Mouse (Mus musculus): ENCODE data around the gene 1810065E05Rik. TPM values are rescaled to one million over a fixed set of nuclear protein-coding genes. Genes with fewer than 3 reads are reported as not detected.

The 1810065E05Rik gene
- polyA plus RNA-seq, 1 experiment from 2014 or later: not detected

- Histone ChIP-seq H3K4me2 (replicated peaks) (no peak overlapping the region), H3K27ac (replicated peaks) (no peak overlapping the region), H3K9me3 (no peaks in the 10 kb centered on the region), H3K36me3 (no peaks in the 10 kb centered on the region), H3K27me3 (no peaks in the 10 kb centered on the region), H3K4me1 (no peaks in the 10 kb centered on the region), H3K9ac (replicated peaks) (no peak overlapping the region), H3K4me3 (no peak overlapping the region)
- no peak for ATAC-seq (replicated peaks)
- WGBS: 72% methylated on average over 4 of the region's 4 CpGs
Measured at GRCm38 (mm10) chr11:58453592-58453991, 32.7 kb downstream of the 1810065E05Rik start.

GRCm38 (mm10) chr11:58462170-58462569, 41.3 kb downstream of the 1810065E05Rik start, which contains the start of gene Olfr30:
Olfr30 (minus strand) TSS chr11:58462270.
- Histone ChIP-seq H3K4me1 (no peaks in the 10 kb centered on the region), H3K4me2 (replicated peaks) (no peak within 1 kb of the TSS), H3K27me3 (no peaks in the 10 kb centered on the region), H3K4me3 (no peak within 1 kb of the TSS), H3K9me3 (no peaks in the 10 kb centered on the region), H3K27ac (replicated peaks) (no peak within 1 kb of the TSS), H3K36me3 (no peaks in the 10 kb centered on the region), H3K9ac (replicated peaks) (no peak within 1 kb of the TSS)
- ATAC-seq (replicated peaks): no peak

Other genes with a start within 250 kb of the 1810065E05Rik start
- gene Mrpl22, start 249.4 kb upstream of the 1810065E05Rik start, polyA plus RNA-seq (2015; fragmentation: Nextera tagmentation; extraction: Ambion mirVana): 106 and 107 TPM in 2 replicates
- 1.3 and 1.5 TPM in 2 replicates for gene Igtp, start 221.6 kb upstream of the 1810065E05Rik start, polyA plus RNA-seq (2015; fragmentation: Nextera tagmentation; extraction: Ambion mirVana)
- gene Irgm2, start 221.5 kb upstream of the 1810065E05Rik start, polyA plus RNA-seq (2015; fragmentation: Nextera tagmentation; extraction: Ambion mirVana): 0.55 and 0.86 TPM in 2 replicates
- not detected in 2 replicates for gene 4930438A08Rik, start 146.3 kb upstream of the 1810065E05Rik start, polyA plus RNA-seq (2015; fragmentation: Nextera tagmentation; extraction: Ambion mirVana)
- 34.0 and 34.3 TPM in 2 replicates for gene Zfp692, start 114.0 kb upstream of the 1810065E05Rik start, polyA plus RNA-seq (2015; fragmentation: Nextera tagmentation; extraction: Ambion mirVana)
- 39.0 and 40.6 TPM in 2 replicates for gene Zfp672, start 90.8 kb upstream of the 1810065E05Rik start, polyA plus RNA-seq (2015; fragmentation: Nextera tagmentation; extraction: Ambion mirVana)
- 50.7 and 54.9 TPM in 2 replicates for gene Sh3bp5l, start 90.4 kb upstream of the 1810065E05Rik start, polyA plus RNA-seq (2015; fragmentation: Nextera tagmentation; extraction: Ambion mirVana)
- 0.15 TPM in 1 of 2 replicates, not detected in the other for gene Lypd8, start 42.1 kb upstream of the 1810065E05Rik start, polyA plus RNA-seq (2015; fragmentation: Nextera tagmentation; extraction: Ambion mirVana)
- gene Gm12253, start 11.4 kb downstream of the 1810065E05Rik start, polyA plus RNA-seq (2015; fragmentation: Nextera tagmentation; extraction: Ambion mirVana): not detected in 2 replicates
- not detected in 2 replicates for gene Lypd9, start 31.8 kb downstream of the 1810065E05Rik start, polyA plus RNA-seq (2015; fragmentation: Nextera tagmentation; extraction: Ambion mirVana)
- not detected in 2 replicates for gene Olfr30, start 41.2 kb downstream of the 1810065E05Rik start, polyA plus RNA-seq (2015; fragmentation: Nextera tagmentation; extraction: Ambion mirVana)
- gene Olfr332, start 71.4 kb downstream of the 1810065E05Rik start, polyA plus RNA-seq (2015; fragmentation: Nextera tagmentation; extraction: Ambion mirVana): not detected in 2 replicates
- not detected in 2 replicates for gene Olfr331, start 81.5 kb downstream of the 1810065E05Rik start, polyA plus RNA-seq (2015; fragmentation: Nextera tagmentation; extraction: Ambion mirVana)
- gene Olfr330, start 113.7 kb downstream of the 1810065E05Rik start, polyA plus RNA-seq (2015; fragmentation: Nextera tagmentation; extraction: Ambion mirVana): not detected in 2 replicates
- gene Olfr329-ps, start 125.3 kb downstream of the 1810065E05Rik start, polyA plus RNA-seq (2015; fragmentation: Nextera tagmentation; extraction: Ambion mirVana): not detected in 2 replicates
- gene Olfr328, start 134.5 kb downstream of the 1810065E05Rik start, polyA plus RNA-seq (2015; fragmentation: Nextera tagmentation; extraction: Ambion mirVana): 0.10 TPM in 1 of 2 replicates, not detected in the other
- gene Olfr224, start 149.4 kb downstream of the 1810065E05Rik start, polyA plus RNA-seq (2015; fragmentation: Nextera tagmentation; extraction: Ambion mirVana): not detected in 2 replicates
- gene Olfr325, start 156.6 kb downstream of the 1810065E05Rik start, polyA plus RNA-seq (2015; fragmentation: Nextera tagmentation; extraction: Ambion mirVana): not detected in 2 replicates
- not detected in 2 replicates for gene Olfr324, start 174.0 kb downstream of the 1810065E05Rik start, polyA plus RNA-seq (2015; fragmentation: Nextera tagmentation; extraction: Ambion mirVana)
- not detected in 2 replicates for gene 2210407C18Rik, start 195.0 kb downstream of the 1810065E05Rik start, polyA plus RNA-seq (2015; fragmentation: Nextera tagmentation; extraction: Ambion mirVana)
- not detected in 2 replicates for gene Olfr323, start 209.4 kb downstream of the 1810065E05Rik start, polyA plus RNA-seq (2015; fragmentation: Nextera tagmentation; extraction: Ambion mirVana)
- not detected in 2 replicates for gene Trim58, start 219.4 kb downstream of the 1810065E05Rik start, polyA plus RNA-seq (2015; fragmentation: Nextera tagmentation; extraction: Ambion mirVana)
- not detected in 2 replicates for gene Olfr322, start 237.7 kb downstream of the 1810065E05Rik start, polyA plus RNA-seq (2015; fragmentation: Nextera tagmentation; extraction: Ambion mirVana)

Data from forebrain, embryonic 15.5 days (tissue).